Mouse (Mus musculus): ENCODE measurements around the gene Thsd7a. TPM values are rescaled to one million over a fixed set of nuclear protein-coding genes. Genes with fewer than 3 reads are reported as not detected.

Thsd7a gene
- total and polyA plus RNA-seq, 3 experiments = 1.8 to 14.3 (median 10.5) TPM

- DNase-seq = no peak
Measured at GRCm38 (mm10) chr6:12503867-12504266, 245.3 kb downstream of the Thsd7a start.

DNA sequence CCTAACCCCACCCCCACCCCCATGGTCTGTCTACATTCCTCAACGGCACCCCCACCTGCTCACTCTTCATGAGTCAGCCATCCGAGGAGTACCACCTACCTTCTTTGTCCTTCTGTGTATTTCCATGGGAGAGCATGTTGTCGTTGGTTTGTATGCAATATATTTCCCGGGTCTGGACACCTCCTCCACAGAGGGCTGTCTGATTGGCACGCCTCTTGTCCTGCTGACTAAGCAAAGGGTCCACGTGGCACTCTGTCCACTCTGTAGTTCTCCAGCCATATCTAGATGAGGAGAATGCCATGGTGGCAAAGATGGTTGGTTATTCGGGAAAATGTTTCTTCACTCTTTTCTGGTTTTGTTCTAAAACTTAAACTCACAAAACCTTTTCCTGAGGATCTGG lies 248.3 kb downstream of the Thsd7a start:
- DNase-seq = no peak

GRCm38 (mm10) chr6:12499866-12500265 lies 249.3 kb downstream of the Thsd7a start:
- no peak for DNase-seq

GRCm38 (mm10) chr6:12493571-12493970 lies 255.6 kb downstream of the Thsd7a start:
- no peak for DNase-seq

- DNase-seq = no peak
Measured at GRCm38 (mm10) chr6:12488882-12489281, 260.3 kb downstream of the Thsd7a start.

DNA sequence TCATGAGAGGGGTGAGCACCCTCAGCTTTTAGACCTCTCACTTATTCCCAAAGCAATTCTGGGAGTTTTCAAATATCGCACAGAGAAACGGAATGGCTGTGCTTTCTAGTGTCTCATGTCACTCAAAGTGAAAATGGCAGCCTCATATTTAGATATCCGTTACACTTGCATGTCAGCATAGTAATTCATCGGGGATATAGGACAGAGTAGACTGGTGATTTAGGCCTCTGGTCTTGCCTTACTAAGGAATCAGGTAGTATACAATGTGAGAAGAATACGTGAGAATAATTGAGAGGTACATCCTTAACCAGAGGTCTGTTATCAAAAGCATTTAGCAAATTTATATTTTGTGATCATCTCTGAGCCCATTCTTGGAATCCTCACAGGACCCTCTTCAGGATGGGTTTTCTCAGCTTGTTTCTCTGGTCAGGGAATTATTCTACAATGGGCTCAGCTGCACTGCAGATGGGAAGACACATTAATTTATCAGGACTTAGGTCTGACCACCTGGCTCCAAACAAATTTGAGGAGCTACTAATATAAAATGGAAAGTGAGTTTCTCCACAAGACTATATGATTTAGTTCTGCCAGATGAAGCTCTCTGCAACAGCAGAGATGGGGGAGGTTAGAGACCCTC lies 267.6 kb downstream of the Thsd7a start:
- no peak for DNase-seq

DNA sequence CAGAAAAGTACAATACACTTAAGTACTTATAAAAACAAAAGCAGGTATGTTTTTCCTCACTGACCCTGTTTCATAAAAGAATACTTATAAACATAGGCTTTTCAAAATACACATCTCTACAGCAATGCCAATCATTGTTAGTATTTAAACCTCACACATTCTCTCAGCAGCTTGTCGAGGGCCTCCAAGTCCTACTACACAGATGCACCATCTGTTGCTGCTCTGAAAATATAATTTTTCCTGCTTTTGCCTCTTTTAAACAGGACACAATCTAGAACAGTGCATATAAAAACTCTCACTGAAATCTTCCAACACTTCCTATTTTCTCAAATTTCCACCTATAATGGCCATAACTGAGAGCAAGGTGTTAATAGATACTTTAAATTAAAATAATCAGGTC lies 270.9 kb downstream of the Thsd7a start:
- no peak for DNase-seq

GRCm38 (mm10) chr6:12470935-12471334 lies 278.3 kb downstream of the Thsd7a start:
- DNase-seq = no peak

DNA sequence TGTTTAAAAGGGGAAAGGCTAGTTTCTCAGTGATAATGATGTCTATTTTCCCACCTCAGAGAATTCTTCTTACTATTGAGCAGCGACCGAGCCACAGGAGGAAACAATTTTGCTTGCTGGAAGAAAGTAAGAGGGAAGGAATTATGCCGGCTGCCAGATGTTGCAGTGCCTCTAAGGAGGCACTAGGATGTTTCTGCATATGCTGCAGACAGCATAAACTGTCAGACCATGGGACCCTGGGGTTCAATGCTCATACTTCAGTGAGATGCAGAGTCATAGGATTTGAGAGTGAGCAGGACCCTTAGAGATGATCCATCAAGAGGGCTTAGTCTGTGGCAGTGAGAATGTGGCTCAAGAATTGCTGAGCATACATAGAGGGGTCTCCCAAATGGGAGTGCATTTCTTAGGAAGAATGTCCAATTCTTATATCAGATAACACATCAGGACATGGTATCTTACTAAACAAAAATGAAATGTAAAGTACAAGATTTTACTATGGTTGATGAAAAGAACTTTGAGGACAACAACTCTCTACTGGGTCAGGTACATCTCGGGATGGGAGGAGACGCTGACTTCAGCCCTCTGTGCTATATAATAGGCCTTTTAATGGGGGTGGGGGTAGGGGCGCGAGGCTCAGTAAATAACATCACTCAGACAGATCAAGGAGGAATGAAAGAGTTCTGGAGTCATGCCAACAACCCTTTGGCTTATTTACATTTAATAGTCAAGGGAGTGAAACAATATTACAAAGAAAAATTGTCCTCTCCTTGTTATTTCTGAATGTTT lies 281.7 kb downstream of the Thsd7a start:
- no peak for DNase-seq

DNA sequence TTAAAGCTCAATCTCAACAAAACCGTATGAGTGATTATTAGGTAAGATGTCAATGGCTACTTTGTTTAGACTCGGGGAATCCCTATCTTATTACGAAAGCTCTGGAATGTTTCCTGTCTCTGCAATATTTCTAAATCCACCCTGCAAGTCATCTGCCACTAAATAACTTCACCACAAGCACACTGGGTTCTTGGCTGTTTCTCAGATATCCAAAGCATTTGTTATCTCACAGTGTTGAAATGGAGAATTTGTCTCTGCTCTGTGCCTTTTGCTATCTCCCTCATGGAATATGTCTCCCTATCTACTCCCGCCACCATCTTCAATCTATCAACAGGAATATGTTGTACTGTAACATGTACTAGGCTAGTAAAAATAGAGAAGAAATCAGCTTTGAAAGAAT lies 290.4 kb downstream of the Thsd7a start:
- DNase-seq = peak; percentile 18

GRCm38 (mm10) chr6:12457451-12457850 lies 291.8 kb downstream of the Thsd7a start:
- no peak for DNase-seq

DNA sequence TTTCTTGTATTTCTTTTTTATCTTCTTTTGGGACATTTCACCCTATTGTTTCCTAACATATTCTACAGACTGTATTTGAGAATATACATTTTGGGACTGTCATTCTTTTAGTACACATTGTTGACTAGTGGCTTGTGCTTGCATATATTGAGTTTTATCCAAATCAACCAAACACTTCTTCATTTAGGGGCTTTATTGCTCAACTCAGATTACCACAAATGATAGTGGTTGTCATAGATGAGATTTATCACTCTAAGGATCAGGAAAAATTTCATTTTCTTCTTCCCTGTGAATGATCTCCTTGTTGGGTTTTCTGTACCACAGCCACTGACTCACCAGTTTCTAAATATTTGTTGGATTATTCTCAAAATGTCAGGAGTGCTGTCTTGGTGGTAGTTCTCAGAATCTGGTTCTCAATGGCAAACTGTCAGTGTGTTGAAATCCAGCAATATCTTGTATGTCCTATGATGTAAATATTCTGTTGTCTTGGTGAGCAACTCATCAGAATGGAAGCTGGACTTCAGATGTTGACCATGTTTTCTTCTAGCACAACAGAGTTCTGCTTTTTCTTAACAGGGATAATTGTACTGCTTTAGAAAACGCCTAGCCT lies 294.2 kb downstream of the Thsd7a start:
- no peak for DNase-seq

GRCm38 (mm10) chr6:12454132-12454531 lies 295.1 kb downstream of the Thsd7a start:
- DNase-seq = no peak

GRCm38 (mm10) chr6:12448851-12449250 lies 300.4 kb downstream of the Thsd7a start:
- DNase-seq = peak; percentile 85

DNA sequence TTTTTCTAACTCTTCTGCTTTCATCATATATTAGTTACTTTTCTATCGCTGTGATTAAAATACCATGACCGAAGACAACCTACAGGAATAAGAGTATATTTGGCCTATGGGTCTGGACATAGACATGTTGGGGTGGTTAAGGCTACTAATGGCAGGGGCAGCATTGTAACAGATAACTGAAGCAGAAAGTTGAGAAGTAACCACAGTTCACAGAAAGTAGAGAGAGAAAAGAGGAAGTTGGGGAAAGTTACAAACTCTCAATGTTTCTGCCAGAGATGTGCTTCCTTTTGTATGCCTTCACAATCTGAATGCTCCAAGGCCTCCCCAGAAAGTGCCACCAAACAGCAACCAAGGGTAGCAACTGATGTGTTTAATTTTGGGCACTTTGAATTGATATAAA lies 303.7 kb downstream of the Thsd7a start:
- no peak for DNase-seq

DNA sequence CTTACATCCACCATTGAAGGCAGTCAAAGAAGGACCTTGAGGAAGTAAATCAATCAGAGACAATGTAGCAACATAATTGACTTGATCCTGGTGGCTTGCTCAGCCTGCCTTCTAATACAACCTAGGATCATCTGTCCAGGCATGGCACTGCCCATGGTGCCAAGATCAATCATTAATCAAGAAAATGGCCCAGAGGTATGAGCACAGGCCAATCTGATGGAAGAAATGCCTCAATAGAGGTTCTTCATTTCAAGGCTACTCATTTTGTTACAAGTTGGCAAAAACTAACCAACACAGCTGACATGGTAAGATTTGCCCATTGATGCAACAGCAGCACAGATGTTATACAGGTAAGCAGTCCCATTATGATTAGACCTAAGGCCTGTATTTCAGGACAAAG lies 309.6 kb downstream of the Thsd7a start:
- DNase-seq = no peak

DNA sequence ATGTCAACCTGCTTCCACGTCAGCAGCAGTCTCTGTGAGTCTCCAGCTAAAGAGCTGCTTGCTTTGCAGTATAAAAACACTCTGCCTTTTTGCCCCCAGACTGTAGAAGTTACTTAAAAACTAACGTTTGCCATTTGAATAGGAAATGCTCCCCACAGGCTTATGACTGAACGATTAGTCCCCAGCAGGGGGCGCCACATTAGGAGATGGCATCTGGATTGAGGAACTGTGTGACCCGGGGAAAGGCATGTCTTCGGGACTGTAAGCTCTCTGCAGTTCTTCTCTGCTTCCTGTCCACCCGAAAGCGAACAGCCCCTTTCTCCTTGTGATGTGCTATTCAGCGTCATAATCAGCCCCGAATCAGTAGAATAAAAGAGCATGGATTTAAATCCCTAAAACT lies 330.1 kb downstream of the Thsd7a start:
- DNase-seq = no peak

GRCm38 (mm10) chr6:12416976-12417375 lies 332.2 kb downstream of the Thsd7a start:
- no peak for DNase-seq

DNA sequence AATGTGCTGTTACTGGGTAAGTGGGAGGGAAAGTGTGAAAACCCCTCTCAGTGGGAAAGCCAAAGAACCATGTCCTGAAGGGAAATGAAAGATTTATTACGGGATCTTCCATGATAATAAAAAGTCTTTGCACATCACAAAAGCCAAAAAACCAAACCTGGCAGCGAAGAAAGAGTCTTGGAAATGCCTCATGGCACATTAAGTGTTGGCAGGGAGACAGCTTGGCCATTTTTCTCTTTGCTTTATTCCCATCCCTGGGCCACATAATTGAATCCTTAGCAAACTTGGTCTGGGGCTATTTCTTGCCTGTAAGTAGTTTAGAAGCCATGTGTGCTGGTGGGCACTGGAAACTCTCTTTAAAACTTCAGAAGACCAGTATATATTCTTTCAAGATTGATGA lies 344.8 kb downstream of the Thsd7a start:
- DNase-seq = no peak

- DNase-seq = no peak
Measured at GRCm38 (mm10) chr6:12402996-12403395, 346.2 kb downstream of the Thsd7a start.

GRCm38 (mm10) chr6:12397776-12398522 lies 351.3 kb downstream of the Thsd7a start:
- no peak for DNase-seq

DNA sequence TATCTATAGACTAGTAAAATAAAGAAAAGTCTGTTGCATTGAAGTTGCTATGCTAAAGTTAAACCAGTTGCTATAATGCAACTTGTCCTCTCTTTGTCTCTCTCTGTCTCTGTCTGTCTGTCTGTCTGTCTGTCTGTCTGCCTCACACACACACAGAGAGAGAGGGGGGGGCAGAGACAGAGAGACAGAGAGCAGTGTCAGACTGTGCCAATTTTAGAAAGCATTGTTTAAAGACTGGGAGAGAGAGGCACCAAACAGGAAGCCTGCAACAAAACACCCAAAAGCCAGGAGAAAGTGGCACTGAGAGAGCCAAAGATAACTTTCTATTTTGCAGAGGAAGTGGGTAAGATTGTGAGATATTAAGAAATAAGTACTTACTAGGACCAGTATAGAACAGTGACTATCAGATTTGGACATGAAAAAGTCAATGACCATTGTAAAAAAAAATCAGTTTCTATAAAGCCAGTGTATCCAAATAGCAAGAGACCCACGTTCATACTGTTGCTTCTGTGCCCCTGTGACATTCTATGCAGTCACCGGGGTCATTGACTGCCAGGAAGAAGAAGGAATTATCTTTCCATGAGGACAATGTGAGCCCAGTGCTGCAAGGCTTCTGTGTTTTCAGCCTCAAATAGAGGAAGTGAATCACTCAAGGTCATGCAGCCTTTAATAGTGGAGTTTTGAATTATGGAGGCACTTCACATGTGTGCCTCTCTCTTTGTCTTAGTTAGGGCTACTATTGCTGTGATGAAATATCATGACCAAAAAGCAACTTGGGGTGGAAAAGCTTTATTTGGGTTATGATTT lies 355.4 kb downstream of the Thsd7a start:
- peak; percentile 25 for DNase-seq
